Mouse (Mus musculus) urinary bladder, adult 2 months (tissue): ENCODE data around the gene Git2. TPM values are rescaled to one million over a fixed set of nuclear protein-coding genes. Genes with fewer than 3 reads are reported as not detected.
A peak's percentile ranks its signal among the peaks of the same experiment; 100 is the strongest.

Experiments
- DNase-seq: peaks from one replicate; pipeline ENCODE4 v3.0.0; 2022; ENCODE audit warnings: low spot score
- polyA plus RNA-seq: library from polyadenylated mRNA; depleted of rRNA; stranded (reverse); fragments of >200 nt; gene quantifications from 2 replicates; pipeline ENCODE4 v1.2.3, GENCODE M21; 2012

Gene Git2
- polyA plus RNA-seq, 1 experiment: 37.5 TPM

- DNase-seq: no peak
Observed at GRCm38 (mm10) chr5:114720784-114721183, 54.5 kb downstream of the Git2 start.

- DNase-seq: no peak
Observed at GRCm38 (mm10) chr5:114719928-114720270, 55.4 kb downstream of the Git2 start.

GRCm38 (mm10) chr5:114719003-114719927 lies 56.1 kb downstream of the Git2 start:
- no peak for DNase-seq

GRCm38 (mm10) chr5:114718483-114718882 lies 56.8 kb downstream of the Git2 start:
- no peak for DNase-seq

GRCm38 (mm10) chr5:114717937-114718336 lies 57.4 kb downstream of the Git2 start:
- no peak for DNase-seq

GRCm38 (mm10) chr5:114717292-114717691 lies 58.0 kb downstream of the Git2 start:
- no peak for DNase-seq

- no peak for DNase-seq
Observed at GRCm38 (mm10) chr5:114714551-114714950, 60.8 kb downstream of the Git2 start.

- no peak for DNase-seq
Observed at GRCm38 (mm10) chr5:114709357-114709756, 66.0 kb downstream of the Git2 start.

GRCm38 (mm10) chr5:114708491-114708890 lies 66.8 kb downstream of the Git2 start:
- no peak for DNase-seq

- DNase-seq: peak; percentile 94
Observed at GRCm38 (mm10) chr5:114707265-114708068, 67.8 kb downstream of the Git2 start, which contains the start of gene Tchp. Gene Tchp (plus strand): TSS chr5:114707760.

- DNase-seq: no peak
Observed at GRCm38 (mm10) chr5:114702403-114703392, 72.6 kb downstream of the Git2 start.

GRCm38 (mm10) chr5:114699015-114699414 lies 76.3 kb downstream of the Git2 start:
- no peak for DNase-seq

- DNase-seq: no peak
Observed at GRCm38 (mm10) chr5:114698044-114698746, 77.1 kb downstream of the Git2 start.

GRCm38 (mm10) chr5:114696939-114697338 lies 78.4 kb downstream of the Git2 start:
- no peak for DNase-seq

GRCm38 (mm10) chr5:114695775-114696174 lies 79.5 kb downstream of the Git2 start:
- DNase-seq: no peak

- DNase-seq: peak; percentile 88
Observed at GRCm38 (mm10) chr5:114690633-114691567, 84.4 kb downstream of the Git2 start, which contains the start of gene Gltp. Gene Gltp (minus strand): TSS chr5:114690984.

GRCm38 (mm10) chr5:114689700-114690366 lies 85.5 kb downstream of the Git2 start:
- DNase-seq: no peak

GRCm38 (mm10) chr5:114688703-114689102 lies 86.6 kb downstream of the Git2 start:
- DNase-seq: no peak

GRCm38 (mm10) chr5:114687901-114688300 lies 87.4 kb downstream of the Git2 start:
- no peak for DNase-seq
